ENCODE assay signal across 8 mouse cellular contexts in genomic region chr3:52006721-52007330, GRCm38 (mm10).
DNase-seq lines count a peak whose midpoint lies in the region; ATAC-seq and TF ChIP-seq lines count a peak whose summit lies in the region.

No protein-coding gene starts in this region.

- no peaks in the 10 kb centered on the region for H3K9me3 ChIP-seq in lung, embryonic 14.5 days (ENCODE audit: low read depth, low read length)
- H3K9me3 ChIP-seq in embryonic facial prominence, embryonic 12.5 days: no peaks in the 10 kb centered on the region
- H3K9me3 ChIP-seq in intestine, postnatal 0 days (ENCODE audit: control insufficient read depth): no peaks in the 10 kb centered on the region

- peak overlapping the region; percentile 41; the same call in 1 of the 2 replicates for H3K4me3 ChIP-seq in lung, embryonic 14.5 days (ENCODE audit: low read depth, low read length)
- H3K4me3 ChIP-seq in embryonic facial prominence, embryonic 12.5 days: peak overlapping the region; percentile 34
- peak overlapping the region; percentile 51 for H3K4me3 ChIP-seq in intestine, postnatal 0 days (ENCODE audit: low read depth, low read length)
- peak overlapping the region; percentile 65 for H3K4me3 ChIP-seq in small intestine, adult 2 months (ENCODE audit: low read depth, low read length)

- peak overlapping the region; percentile 38; the same call in 1 of the 2 replicates for H3K9ac ChIP-seq in lung, embryonic 14.5 days
- H3K9ac ChIP-seq in embryonic facial prominence, embryonic 12.5 days: peak overlapping the region; percentile 31; the same call in 1 of the 2 replicates
- 0 out of 2 replicates have a peak overlapping the region, but pooled peaks have one; percentile 31 for H3K9ac ChIP-seq in intestine, postnatal 0 days (ENCODE audit: low read depth, low read length)

- H3K4me2 ChIP-seq in lung, embryonic 14.5 days: peak overlapping the region; percentile 89
- H3K4me2 ChIP-seq in embryonic facial prominence, embryonic 12.5 days (replicated peaks): peak overlapping the region; percentile 60
- H3K4me2 ChIP-seq in intestine, postnatal 0 days (replicated peaks; ENCODE audit: low read depth): peak overlapping the region; percentile 76

- H3K27me3 ChIP-seq in lung, embryonic 14.5 days (ENCODE audit: insufficient read depth, low read length): no peaks in the 10 kb centered on the region
- H3K27me3 ChIP-seq in embryonic facial prominence, embryonic 12.5 days: no peaks in the 10 kb centered on the region
- H3K27me3 ChIP-seq in intestine, postnatal 0 days (replicated peaks; ENCODE audit: control insufficient read depth, insufficient read depth, low read length): no peaks in the 10 kb centered on the region
- H3K27me3 ChIP-seq in small intestine, adult 2 months (ENCODE audit: control insufficient read depth, insufficient read depth, low read length): no peaks in the 10 kb centered on the region

- TF ChIP-seq POLR2A in small intestine, adult 2 months (IDR thresholded peaks at IDR 0.05; ENCODE audit: low read depth, low read length): no peak

- TF ChIP-seq CTCF in lung, embryonic 14.5 days (IDR thresholded peaks at IDR 0.05; ENCODE audit: low read depth): no peak
- TF ChIP-seq CTCF in intestine, postnatal 0 days (IDR thresholded peaks at IDR 0.05; ENCODE audit: low read depth): no peak
- no peak for TF ChIP-seq CTCF in small intestine, adult 2 months (IDR thresholded peaks at IDR 0.05; ENCODE audit: extremely low read depth, insufficient read length, insufficient replicate concordance, low read depth, low read length)

- peaks cover 17% of the 10 kb centered on the region; the same call in 1 of the 2 replicates for H3K4me1 ChIP-seq in lung, embryonic 14.5 days (ENCODE audit: insufficient read depth)
- H3K4me1 ChIP-seq in embryonic facial prominence, embryonic 12.5 days: peaks cover 37% of the 10 kb centered on the region
- 0 out of 2 replicates have a peak, but pooled peaks cover 2% of the 10 kb centered on the region for H3K4me1 ChIP-seq in intestine, postnatal 0 days (replicated peaks; ENCODE audit: control insufficient read depth, insufficient read depth, low read length)
- peaks cover 3% of the 10 kb centered on the region; the same call in 1 of the 2 replicates for H3K4me1 ChIP-seq in small intestine, adult 2 months (ENCODE audit: control insufficient read depth, insufficient read depth, insufficient read length, low read length)

- 35% methylated on average over 9 of the region's 9 CpGs for WGBS in lung, embryonic 14.5 days
- WGBS in embryonic facial prominence, embryonic 12.5 days: 29% methylated on average over 9 of the region's 9 CpGs
- WGBS in intestine, postnatal 0 days: 23% methylated on average over 9 of the region's 9 CpGs
- WGBS in small intestine, adult 2 months: 20% methylated on average over 9 of the region's 9 CpGs

- peak; percentile 48 for DNase-seq in lung, embryonic 14.5 days
- DNase-seq in lung, postnatal 14 days: no peak
- DNase-seq in retina, embryonic 14.5 days (ENCODE audit: low spot score): no peak
- DNase-seq in thymus, postnatal 14 days: no peak
- DNase-seq in layer of hippocampus, postnatal 10 days (ENCODE audit: low spot score in 2 of 2): no peak

- no peaks in the 10 kb centered on the region for H3K36me3 ChIP-seq in lung, embryonic 14.5 days (ENCODE audit: insufficient read depth)
- no peaks in the 10 kb centered on the region for H3K36me3 ChIP-seq in embryonic facial prominence, embryonic 12.5 days
- H3K36me3 ChIP-seq in intestine, postnatal 0 days (ENCODE audit: control insufficient read depth, insufficient read depth): no peaks in the 10 kb centered on the region
- H3K36me3 ChIP-seq in small intestine, adult 2 months (ENCODE audit: control insufficient read depth, insufficient read depth, low read length): no peaks in the 10 kb centered on the region

- ATAC-seq in lung, embryonic 14.5 days (ENCODE audit: insufficient read depth): no peak
- ATAC-seq in embryonic facial prominence, embryonic 12.5 days (ENCODE audit: insufficient number of reproducible peaks, insufficient read depth, low FRiP score, low TSS enrichment): no peak
- ATAC-seq in intestine, postnatal 0 days: peak; percentile 50; the same call in 1 of the 2 replicates

- H3K27ac ChIP-seq in lung, embryonic 14.5 days (ENCODE audit: low read depth): no peak overlapping the region
- peak overlapping the region; percentile 78 for H3K27ac ChIP-seq in embryonic facial prominence, embryonic 12.5 days
- H3K27ac ChIP-seq in intestine, postnatal 0 days (ENCODE audit: low read depth, low read length): peak overlapping the region; percentile 42; the same call in 1 of the 2 replicates
- 0 out of 2 replicates have a peak overlapping the region, but pooled peaks have one; percentile 3 for H3K27ac ChIP-seq in small intestine, adult 2 months (ENCODE audit: insufficient read depth, low read depth, low read length)
